In the genomic region with DNA sequence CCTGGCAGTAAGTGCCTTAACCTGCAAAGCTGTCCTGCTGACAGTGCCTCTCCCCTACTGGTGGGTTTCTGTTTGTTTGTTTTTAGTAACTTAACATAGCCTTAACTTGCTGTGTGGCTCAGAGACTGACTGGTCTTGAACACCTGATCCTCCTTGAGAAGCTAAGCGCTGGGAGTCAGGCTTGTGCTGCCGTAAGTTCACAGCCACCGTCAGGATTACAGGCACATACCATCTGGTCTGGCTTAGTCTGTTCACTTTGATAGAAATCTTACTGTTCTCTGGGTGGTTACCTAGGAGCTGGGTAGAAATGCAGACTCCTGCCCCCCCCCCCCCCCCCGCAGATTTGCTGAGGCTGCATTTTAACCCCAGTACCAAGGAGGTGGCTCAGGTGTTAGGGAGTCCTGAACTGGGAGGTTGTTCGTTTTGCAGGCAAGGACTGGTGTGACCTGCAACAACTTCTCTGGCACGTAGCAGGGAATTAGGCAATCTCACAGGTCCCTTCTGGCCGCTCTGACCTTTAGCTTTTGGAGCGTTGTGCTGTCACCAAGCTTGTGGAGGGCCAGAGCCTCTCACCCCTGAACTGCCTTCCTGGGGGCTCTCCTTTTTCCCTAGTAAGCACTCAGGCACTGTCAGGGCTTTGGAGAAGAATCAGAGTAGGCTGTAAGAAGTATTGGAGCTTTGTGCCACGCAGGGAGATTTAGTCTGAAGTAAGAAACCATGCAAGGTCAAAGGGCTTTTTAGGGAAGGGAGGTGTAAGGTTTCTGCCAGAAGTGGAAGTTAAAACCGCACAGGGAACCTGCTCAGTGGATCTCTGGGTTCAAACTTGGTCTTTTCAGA, we compare ENCODE assay signal across 9 mouse cellular contexts. TPM values are rescaled to one million over a fixed set of nuclear protein-coding genes. Genes with fewer than 3 reads are reported as not detected.
DNase-seq lines count a peak whose midpoint lies in the region; ATAC-seq and TF ChIP-seq lines count a peak whose summit lies in the region.
"Had no signal": no experiment of that assay in that cellular context is flagged by ENCODE, and none has a peak within 500 bp of the region (broad histone marks: within the 10 kb centered on the region; RNA-seq: fewer than 3 reads in every experiment).

No protein-coding gene starts in this region.

- peak overlapping the region; percentile 88 for H3K27ac ChIP-seq in gastrocnemius, adult 2 months
- H3K27ac ChIP-seq in spleen, adult 2 months (ENCODE audit: insufficient read depth, low read length), result peak overlapping the region; percentile 40
- peak overlapping the region; percentile 83 for H3K27ac ChIP-seq in liver, embryonic 16.5 days (ENCODE audit: low read length)
- H3K27ac ChIP-seq: hindbrain, embryonic 15.5 days had no signal

- no peaks in the 10 kb centered on the region for H3K9me3 ChIP-seq in liver, embryonic 16.5 days (replicated peaks; ENCODE audit: control insufficient read depth, low read length)
- H3K9me3 ChIP-seq: hindbrain, embryonic 15.5 days had no signal

- WGBS in spleen, adult 2 months, result 42% methylated on average over 10 of the region's 10 CpGs
- WGBS in liver, embryonic 16.5 days (ENCODE audit: insufficient replicate concordance), result 27% methylated on average over 10 of the region's 10 CpGs

- intact Hi-C loops in gastrocnemius, adult 2 months (cut with DNase I), result no loop called here
- intact Hi-C loops in gastrocnemius, postnatal 36 days (cut with DNase I), result no loop called here

- no peak for TF ChIP-seq CTCF in gastrocnemius, adult 2 months (IDR thresholded peaks at IDR 0.05)
- no peak for TF ChIP-seq CTCF in spleen, adult 2 months (IDR thresholded peaks at IDR 0.05; ENCODE audit: extremely low read depth, insufficient read depth, insufficient read length, insufficient replicate concordance)

- no peak for TF ChIP-seq POLR2A in spleen, adult 2 months (IDR thresholded peaks at IDR 0.05; ENCODE audit: low read depth, low read length)

- H3K27me3 ChIP-seq in spleen, adult 2 months (ENCODE audit: control insufficient read depth, insufficient read depth, low read length), result no peaks in the 10 kb centered on the region
- no peaks in the 10 kb centered on the region for H3K27me3 ChIP-seq in liver, embryonic 16.5 days (ENCODE audit: control insufficient read depth, insufficient read depth, low read depth, low read length)
- H3K27me3 ChIP-seq: hindbrain, embryonic 15.5 days had no signal

- DNase-seq in gastrocnemius, adult 2 months, result peak; percentile 79
- DNase-seq in gastrocnemius, postnatal 36 days, result no peak
- no peak for DNase-seq in spleen, adult 2 months (ENCODE audit: low read depth in 1 of 2, low spot score in 2 of 2)
- DNase-seq in spleen, postnatal 14 days (ENCODE audit: low spot score in 2 of 2), result no peak
- peak; percentile 80 for DNase-seq in yolk sac, embryonic 10.5 days (ENCODE audit: low spot score)
- DNase-seq in right cerebral cortex, postnatal 36 days (ENCODE audit: low spot score in 2 of 2), result no peak
- DNase-seq in B cell, adult 2 months, result no peak

- H3K4me1 ChIP-seq in spleen, adult 2 months (ENCODE audit: control insufficient read depth, insufficient read depth, insufficient read length), result peaks cover 30% of the 10 kb centered on the region; the same call in 1 of the 2 replicates
- peaks cover 44% of the 10 kb centered on the region for H3K4me1 ChIP-seq in liver, embryonic 16.5 days (ENCODE audit: control insufficient read depth, low read depth, low read length)

- H3K9ac ChIP-seq in liver, embryonic 16.5 days (ENCODE audit: low read depth, low read length), result 0 out of 2 replicates have a peak overlapping the region, but pooled peaks have one; percentile 4
- H3K9ac ChIP-seq: hindbrain, embryonic 15.5 days had no signal

- no peaks in the 10 kb centered on the region for H3K36me3 ChIP-seq in spleen, adult 2 months (ENCODE audit: control insufficient read depth, insufficient read depth, low read length)
- H3K36me3 ChIP-seq in liver, embryonic 16.5 days (ENCODE audit: control insufficient read depth, insufficient read depth), result no peaks in the 10 kb centered on the region
- H3K36me3 ChIP-seq: hindbrain, embryonic 15.5 days had no signal

- peak overlapping the region; percentile 44 for H3K4me2 ChIP-seq in liver, embryonic 16.5 days (ENCODE audit: low read depth, low read length)
- H3K4me2 ChIP-seq: hindbrain, embryonic 15.5 days had no signal

- peak overlapping the region; percentile 51 for H3K4me3 ChIP-seq in gastrocnemius, adult 2 months
- peak overlapping the region; percentile 54; the same call in 1 of the 2 replicates for H3K4me3 ChIP-seq in spleen, adult 2 months (ENCODE audit: extremely low read depth, insufficient read depth, insufficient read length)
- no peak overlapping the region; the same call in 1 of the 2 replicates for H3K4me3 ChIP-seq in liver, embryonic 16.5 days (ENCODE audit: low read depth, low read length)
- H3K4me3 ChIP-seq: hindbrain, embryonic 15.5 days had no signal

- peak; percentile 76 for ATAC-seq in liver, embryonic 16.5 days (ENCODE audit: low read depth)

RNA-seq across cellular contexts. Expression of a gene that starts 7.8 kb away (rescaled TPM):
- total RNA-seq in gastrocnemius, adult 2 months (2021), result 10 to 100 TPM; 21.5 to 37.5 TPM
- 10 to 100 TPM; 24.2 to 26.5 TPM for total RNA-seq in gastrocnemius, postnatal 36 days (2021)
- polyA plus RNA-seq in spleen, adult 2 months (2012; rRNA removed), result 45.3 and 57.7 TPM in 2 replicates
- 6.8 and 7.4 TPM in 2 replicates for polyA plus RNA-seq in liver, embryonic 16.5 days (2015; fragmentation: Nextera tagmentation; extraction: Ambion mirVana)

Comparison
In these comparisons a context has a peak if more than half of its experiments do, and no peak if none do; other contexts are left out.
1. DNase-seq: peak in gastrocnemius, adult 2 months (single experiment) and yolk sac, embryonic 10.5 days (single experiment); none in gastrocnemius, postnatal 36 days (0 of 2), spleen, adult 2 months (0 of 2), spleen, postnatal 14 days (0 of 2), right cerebral cortex, postnatal 36 days (0 of 2) and B cell, adult 2 months (0 of 2).
2. Peak in every context shown above with its lines, with median percentiles within 50 percentile points of each other: H3K27ac ChIP-seq.